Mouse (Mus musculus): ENCODE measurements at regions not wholly inside any gene's neighbourhood (a gene's known extent, or its start where the extent isn't known, plus 50 kb on each side); places are given as distances from the start of the nearest gene placed in this dataset.

DNA sequence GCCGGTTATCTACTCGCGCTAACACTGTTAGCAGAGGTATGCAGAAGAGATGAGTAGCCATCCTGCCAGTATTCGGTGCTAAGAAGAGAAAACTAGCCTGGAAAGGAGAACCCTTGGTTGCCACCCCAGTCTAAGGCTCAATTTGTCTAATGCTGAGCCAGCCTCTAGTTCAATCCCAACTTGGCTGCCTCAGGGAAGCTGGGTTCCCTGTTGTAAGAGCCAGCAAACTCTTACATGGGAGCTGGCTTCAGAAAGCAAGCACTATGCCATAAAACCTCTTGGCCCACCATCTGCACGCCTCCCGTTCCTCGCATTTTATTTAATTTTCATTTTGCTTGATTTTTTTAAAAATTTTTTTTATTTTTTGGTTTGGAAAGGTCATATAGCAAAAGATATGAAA, 69.6 kb upstream of the Tiam2 start:
- H3K4me2 ChIP-seq (replicated peaks; ENCODE audit: low read depth, low read length, severe bottlenecking) = no peak overlapping the region
- H3K27ac ChIP-seq (replicated peaks; ENCODE audit: low read depth, low read length) = no peak overlapping the region
- H3K9me3 ChIP-seq (ENCODE audit: control insufficient read depth, low read length) = no peaks in the 10 kb centered on the region
- TF ChIP-seq POLR2A (IDR thresholded peaks at IDR 0.05; ENCODE audit: borderline replicate concordance, extremely low read depth, insufficient read depth, insufficient read length) = no peak
- H3K4me1 ChIP-seq (ENCODE audit: control insufficient read depth, insufficient read depth, low read length) = no peaks in the 10 kb centered on the region
- H3K9ac ChIP-seq (ENCODE audit: low read depth, low read length, severe bottlenecking) = no peak overlapping the region
- no peak for ATAC-seq (ENCODE audit: low FRiP score, low read depth)
- no peaks in the 10 kb centered on the region for H3K27me3 ChIP-seq (ENCODE audit: control insufficient read depth, insufficient read depth, low read length)
- H3K36me3 ChIP-seq (ENCODE audit: control insufficient read depth, insufficient read depth, low read length) = peaks cover 10% of the 10 kb centered on the region; the same call in 1 of the 2 replicates
- DNase-seq (ENCODE audit: low spot score) = no peak
- 94% methylated on average over 7 of the region's 7 CpGs for WGBS
- no peak overlapping the region for H3K4me3 ChIP-seq (replicated peaks; ENCODE audit: low read length)

DNA sequence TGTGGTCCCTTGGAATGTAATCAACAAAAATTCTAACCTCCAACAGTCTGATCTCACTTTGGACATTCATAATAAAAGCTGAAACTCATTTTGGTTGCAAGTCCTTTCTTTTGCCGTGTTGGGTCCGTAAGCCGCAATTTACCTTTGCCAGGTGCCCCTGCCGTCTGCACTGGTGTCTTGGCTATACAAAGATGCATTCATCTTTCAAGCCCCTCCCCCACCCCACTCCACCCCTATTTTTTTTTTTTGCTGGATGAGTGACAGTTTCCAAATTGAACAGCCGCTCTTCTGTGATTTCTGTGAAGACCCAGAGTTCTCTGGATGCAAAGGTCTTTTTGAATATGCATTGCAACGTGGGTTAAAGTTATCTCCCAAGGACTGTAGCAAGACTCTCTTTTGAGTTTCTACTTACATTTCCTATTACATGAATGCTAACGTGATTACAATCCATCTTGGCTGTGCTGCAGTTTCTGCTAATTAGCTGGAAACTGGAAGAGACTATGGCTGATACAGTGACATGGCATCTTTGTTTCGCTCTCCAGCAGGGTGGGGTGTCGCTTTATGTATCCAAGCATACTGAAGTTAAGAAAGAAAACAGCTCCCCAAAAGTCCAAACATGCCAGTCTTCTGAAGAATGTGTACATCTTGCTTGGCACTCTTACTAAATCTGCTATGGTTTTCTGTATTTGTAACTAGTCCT, 67.4 kb upstream of the Tiam2 start:
- Histone ChIP-seq H3K4me2 (replicated peaks; ENCODE audit: low read depth, low read length, severe bottlenecking) (no peak overlapping the region), H3K4me1 (ENCODE audit: control insufficient read depth, insufficient read depth, low read length) (no peaks in the 10 kb centered on the region), H3K4me3 (replicated peaks; ENCODE audit: low read length) (no peak overlapping the region), H3K36me3 (ENCODE audit: control insufficient read depth, insufficient read depth, low read length) (peaks cover 10% of the 10 kb centered on the region; the same call in 1 of the 2 replicates), H3K27ac (replicated peaks; ENCODE audit: low read depth, low read length) (no peak overlapping the region), H3K9me3 (ENCODE audit: control insufficient read depth, low read length) (no peaks in the 10 kb centered on the region), H3K9ac (ENCODE audit: low read depth, low read length, severe bottlenecking) (no peak overlapping the region), H3K27me3 (ENCODE audit: control insufficient read depth, insufficient read depth, low read length) (no peaks in the 10 kb centered on the region)
- no peak for ATAC-seq (ENCODE audit: low FRiP score, low read depth)
- WGBS = 74% methylated on average over 9 of the region's 9 CpGs
- no peak for TF ChIP-seq POLR2A (IDR thresholded peaks at IDR 0.05; ENCODE audit: borderline replicate concordance, extremely low read depth, insufficient read depth, insufficient read length)
- DNase-seq (ENCODE audit: low spot score) = no peak

- 91% methylated on average over 11 of the region's 11 CpGs for WGBS
- ATAC-seq (ENCODE audit: low FRiP score, low read depth) (no peak), DNase-seq (ENCODE audit: low spot score) (no peak)
- H3K4me3 ChIP-seq (replicated peaks; ENCODE audit: low read length) = no peak overlapping the region
- H3K9me3 ChIP-seq (ENCODE audit: control insufficient read depth, low read length) = no peaks in the 10 kb centered on the region
- no peaks in the 10 kb centered on the region for H3K4me1 ChIP-seq (ENCODE audit: control insufficient read depth, insufficient read depth, low read length)
- H3K9ac ChIP-seq (ENCODE audit: low read depth, low read length, severe bottlenecking) = no peak overlapping the region
- no peak for TF ChIP-seq POLR2A (IDR thresholded peaks at IDR 0.05; ENCODE audit: borderline replicate concordance, extremely low read depth, insufficient read depth, insufficient read length)
- no peak overlapping the region for H3K27ac ChIP-seq (replicated peaks; ENCODE audit: low read depth, low read length)
- peaks cover 10% of the 10 kb centered on the region; the same call in 1 of the 2 replicates for H3K36me3 ChIP-seq (ENCODE audit: control insufficient read depth, insufficient read depth, low read length)
- no peak overlapping the region for H3K4me2 ChIP-seq (replicated peaks; ENCODE audit: low read depth, low read length, severe bottlenecking)
- no peaks in the 10 kb centered on the region for H3K27me3 ChIP-seq (ENCODE audit: control insufficient read depth, insufficient read depth, low read length)
Observed at GRCm38 (mm10) chr17:3260796-3261195, 65.6 kb upstream of the Tiam2 start.

DNA sequence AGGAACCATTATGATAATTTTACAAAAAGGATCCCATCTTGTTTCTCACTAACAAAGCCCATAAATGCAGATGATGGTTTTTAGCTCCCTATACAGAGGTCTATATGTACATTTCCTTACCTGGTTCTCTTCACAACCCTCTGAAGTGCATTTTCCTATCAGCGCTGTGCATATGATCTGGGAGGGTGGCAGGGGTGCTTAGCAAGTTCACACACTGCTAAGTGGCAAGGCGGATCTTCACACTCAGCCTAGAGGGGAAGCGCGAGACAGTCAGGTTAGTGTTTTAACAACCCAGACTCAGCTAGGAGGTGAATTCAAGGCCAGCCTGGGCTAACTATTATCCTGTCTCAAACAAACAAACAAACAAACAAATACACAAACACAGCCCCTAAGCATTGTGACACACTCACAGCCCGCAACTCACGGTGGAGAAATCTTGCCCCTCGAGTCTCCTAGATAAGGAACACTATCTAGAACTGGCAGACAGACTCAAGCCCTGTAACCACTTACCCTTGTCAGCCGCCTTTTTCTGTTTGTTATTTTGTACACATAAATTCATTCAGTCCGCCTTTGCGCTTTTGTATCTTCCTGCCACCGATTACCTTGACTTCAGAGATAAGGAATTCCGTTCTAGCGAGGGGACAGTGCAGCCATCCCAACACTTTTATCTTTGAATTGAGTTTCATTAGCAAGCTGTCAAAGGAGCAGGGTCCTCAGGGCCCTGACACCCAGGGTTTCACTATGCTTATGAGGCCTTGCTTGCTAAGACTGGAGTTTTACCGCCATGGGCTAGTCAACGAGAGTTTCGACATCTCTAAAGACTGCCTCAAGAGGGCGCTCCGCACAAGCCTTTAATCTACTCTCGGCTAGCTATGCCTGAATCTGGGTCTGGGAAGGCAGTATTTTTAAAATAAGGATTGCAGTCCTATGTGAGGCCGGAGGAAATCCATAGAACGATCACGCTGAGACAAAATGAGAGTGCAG, 53.0 kb upstream of the Tiam2 start:
- H3K4me2 ChIP-seq (replicated peaks; ENCODE audit: low read depth, low read length, severe bottlenecking) = no peak overlapping the region

More for the DNA sequence above, 53.0 kb upstream of the Tiam2 start:
- TF ChIP-seq POLR2A (IDR thresholded peaks at IDR 0.05; ENCODE audit: borderline replicate concordance, extremely low read depth, insufficient read depth, insufficient read length) = no peak
- H3K27me3 ChIP-seq (ENCODE audit: control insufficient read depth, insufficient read depth, low read length) = no peaks in the 10 kb centered on the region
- H3K9me3 ChIP-seq (ENCODE audit: control insufficient read depth, low read length) = no peaks in the 10 kb centered on the region
- DNase-seq (ENCODE audit: low spot score) (peak; percentile 96), ATAC-seq (ENCODE audit: low FRiP score, low read depth) (peak; percentile 71)
- no peak overlapping the region for H3K4me3 ChIP-seq (replicated peaks; ENCODE audit: low read length)
- 44% methylated on average over 22 of the region's 22 CpGs for WGBS
- H3K36me3 ChIP-seq (ENCODE audit: control insufficient read depth, insufficient read depth, low read length) = no peaks in the 10 kb centered on the region
- peaks cover 4% of the 10 kb centered on the region; the same call in 1 of the 2 replicates for H3K4me1 ChIP-seq (ENCODE audit: control insufficient read depth, insufficient read depth, low read length)
- H3K9ac ChIP-seq (ENCODE audit: low read depth, low read length, severe bottlenecking) = no peak overlapping the region
- no peak overlapping the region for H3K27ac ChIP-seq (replicated peaks; ENCODE audit: low read depth, low read length)

Data from limb, embryonic 14.5 days (tissue).